Mouse (Mus musculus) thymus, adult 2 months (tissue): ENCODE data around the gene Rufy2. TPM values are rescaled to one million over a fixed set of nuclear protein-coding genes. Genes with fewer than 3 reads are reported as not detected.
"Not testable (repeated sequence)": the region's sequence is repeated elsewhere in the genome, so short reads cannot be mapped to it uniquely, and the experiment has no call there.

Experiments
- DNase-seq: peaks from one replicate; pipeline ENCODE4 v3.0.0; 2021
- H3K27ac ChIP-seq: fragments of 200-500 bp; 2 replicates; pipeline ENCODE4 v1.5.1; 2012; ENCODE audit warnings: low read length, control low read depth; ENCODE audit not compliant: control insufficient read depth, insufficient read depth
- H3K27me3 ChIP-seq: fragments of 200-500 bp; 2 replicates; pipeline ENCODE4 v1.6.1; 2012; ENCODE audit warnings: mild to moderate bottlenecking, low read length, moderate library complexity, mixed read lengths; ENCODE audit not compliant: control insufficient read depth, insufficient read depth
- H3K36me3 ChIP-seq: fragments of 200-500 bp; 2 replicates; pipeline ENCODE4 v1.6.1; 2012; ENCODE audit warnings: mild to moderate bottlenecking, low read length, moderate library complexity; ENCODE audit not compliant: control insufficient read depth, insufficient read depth
- H3K4me1 ChIP-seq: fragments of 200-500 bp; replicated peaks from 2 replicates; pipeline ENCODE4 v1.6.1; 2012; ENCODE audit warnings: low read length; ENCODE audit not compliant: control insufficient read depth, insufficient read depth
- H3K4me3 ChIP-seq: fragments of 200-500 bp; 2 replicates; pipeline ENCODE4 v1.5.1; 2012; ENCODE audit warnings: mild to moderate bottlenecking, low read length, control low read depth, moderate library complexity; ENCODE audit not compliant: control insufficient read depth, insufficient read depth
- CTCF ChIP-seq: fragments of 200-500 bp; IDR thresholded peaks from 2 replicates; pipeline ENCODE4 v1.5.1; 2012; ENCODE audit warnings: mild to moderate bottlenecking, control low read depth, low read length, moderate library complexity, borderline replicate concordance; ENCODE audit not compliant: control insufficient read depth, poor library complexity, insufficient read depth; ENCODE audit errors: extremely low read depth
- POLR2A ChIP-seq: fragments of 200-500 bp; IDR thresholded peaks from 2 replicates; pipeline ENCODE4 v1.6.1; 2012; ENCODE audit warnings: mild to moderate bottlenecking, low read length, control low read depth, moderate library complexity; ENCODE audit not compliant: control insufficient read depth, poor library complexity, insufficient read depth; ENCODE audit errors: extremely low read depth
- WGBS: fragments of 180-500 bp; shearing (Covaris S2); methylation state at CpG from one replicate; pipeline ENCODE4 v1.1.7; 2018; 5-methylcytosine and 5-hydroxymethylcytosine counted together
- polyA plus RNA-seq: library from polyadenylated mRNA; depleted of rRNA; stranded (reverse); fragments of >200 nt; gene quantifications from 2 replicates; pipeline ENCODE4 v1.2.3, GENCODE M21; 2012

The Rufy2 gene
- polyA plus RNA-seq, 1 experiment, result 7.5 TPM

DNA sequence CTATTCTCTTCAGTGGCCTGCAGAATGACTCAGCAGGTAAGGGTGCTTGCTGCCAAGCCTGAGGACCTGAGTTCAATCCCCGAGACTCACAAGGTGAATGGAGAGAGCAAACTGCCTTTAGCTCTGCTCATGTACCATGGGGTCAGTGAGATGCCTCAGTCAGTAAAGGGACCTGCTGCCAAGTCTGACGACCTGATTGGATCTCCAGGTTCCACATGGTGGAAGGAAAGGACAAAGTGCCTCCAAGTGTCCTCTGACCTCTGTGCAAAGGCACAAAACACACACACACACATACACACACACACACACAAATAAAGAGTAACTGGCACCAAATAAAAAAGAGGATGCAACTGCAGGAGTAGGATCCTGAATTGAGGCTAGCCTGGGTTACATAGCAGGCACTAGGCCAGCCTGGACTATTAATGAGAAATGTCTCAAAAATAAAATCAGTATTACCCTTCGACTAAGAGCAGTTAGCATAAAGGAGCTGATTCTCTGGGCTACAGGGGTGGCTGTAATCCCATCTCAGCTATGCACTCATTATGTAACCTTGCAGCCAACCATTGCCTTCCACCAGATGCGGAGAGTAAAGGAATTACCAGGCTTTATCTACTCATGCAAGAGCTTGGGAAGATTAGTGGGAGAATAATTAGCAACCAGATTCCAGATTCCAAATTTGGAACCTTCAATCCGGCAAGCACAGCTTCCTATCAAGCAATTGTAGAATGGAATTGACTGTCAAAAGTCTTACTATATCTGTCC, 60.0 kb downstream of the Rufy2 start:
- DNase-seq, result no peak
- TF ChIP-seq CTCF (no peak), POLR2A (no peak)
- 91% methylated on average over 5 of the region's 5 CpGs for WGBS
- H3K27me3 ChIP-seq, result no peaks in the 10 kb centered on the region
- H3K36me3 ChIP-seq, result no peaks in the 10 kb centered on the region
- H3K27ac ChIP-seq, result no peak overlapping the region
- H3K4me1 ChIP-seq, result no peaks in the 10 kb centered on the region
- H3K4me3 ChIP-seq, result no peak overlapping the region

- Histone ChIP-seq H3K36me3 (no peaks in the 10 kb centered on the region), H3K4me3 (no peak overlapping the region), H3K4me1 (no peaks in the 10 kb centered on the region), H3K27ac (no peak overlapping the region), H3K27me3 (no peaks in the 10 kb centered on the region)
- WGBS, result 59% methylated on average over 3 of the region's 3 CpGs
- DNase-seq, result no peak
- TF ChIP-seq CTCF (no peak), POLR2A (no peak)
Measured at GRCm38 (mm10) chr10:63043154-63043553, 63.1 kb downstream of the Rufy2 start.

DNA sequence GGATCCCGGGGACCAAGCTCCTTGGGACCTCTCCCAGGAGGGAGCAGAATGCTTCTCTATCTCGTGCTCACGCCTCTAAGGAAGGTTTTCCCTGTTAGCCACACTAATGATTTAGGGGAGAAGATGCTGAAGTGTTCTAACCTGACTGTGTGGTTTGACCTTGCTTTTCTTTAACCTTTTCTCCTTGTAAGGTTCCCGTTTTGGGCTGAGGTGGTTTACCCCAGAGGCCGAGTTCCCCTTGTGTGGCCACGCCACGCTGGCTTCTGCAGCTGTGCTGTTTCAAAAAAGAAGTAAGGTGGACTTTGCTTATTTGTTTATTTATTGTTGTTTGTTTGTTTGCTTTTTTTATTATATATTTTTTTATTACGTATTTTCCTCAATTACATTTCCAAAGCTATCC, 67.7 kb downstream of the Rufy2 start:
- no peak overlapping the region for H3K27ac ChIP-seq
- no peaks in the 10 kb centered on the region for H3K27me3 ChIP-seq
- H3K4me1 ChIP-seq, result no peaks in the 10 kb centered on the region
- TF ChIP-seq POLR2A (no peak), CTCF (no peak)
- H3K36me3 ChIP-seq, result no peaks in the 10 kb centered on the region
- H3K4me3 ChIP-seq, result no peak overlapping the region
- DNase-seq, result no peak
- 59% methylated on average over 8 of the region's 8 CpGs for WGBS

DNA sequence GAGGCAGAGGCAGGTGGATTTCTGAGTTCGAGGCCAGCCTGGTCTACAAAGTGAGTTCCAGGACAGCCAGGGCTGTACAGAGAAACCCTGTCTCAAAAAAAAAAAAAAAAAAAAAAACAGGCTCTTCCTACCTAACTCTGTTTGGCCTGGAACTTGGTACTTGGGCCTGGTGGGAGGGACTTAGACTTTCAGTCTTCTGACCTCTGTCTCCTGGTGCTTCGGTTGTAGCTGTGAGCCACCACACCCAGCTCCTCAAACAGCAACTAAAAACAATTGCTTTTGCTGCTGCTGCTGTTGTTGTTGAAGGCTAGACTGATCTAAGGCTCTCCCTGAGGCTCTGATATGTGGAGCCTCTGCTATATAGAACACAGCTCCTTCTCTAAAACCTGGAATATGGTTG, 69.1 kb downstream of the Rufy2 start:
- TF ChIP-seq CTCF, result no peak
- TF ChIP-seq POLR2A, result no peak
- no peaks in the 10 kb centered on the region for H3K4me1 ChIP-seq
- no peak for DNase-seq
- no peak overlapping the region for H3K27ac ChIP-seq
- 86% methylated on average over 2 of the region's 2 CpGs for WGBS
- H3K36me3 ChIP-seq, result no peaks in the 10 kb centered on the region
- no peak overlapping the region for H3K4me3 ChIP-seq
- H3K27me3 ChIP-seq, result no peaks in the 10 kb centered on the region

- no peak overlapping the region for H3K4me3 ChIP-seq
- no peak for DNase-seq
- H3K4me1 ChIP-seq, result no peaks in the 10 kb centered on the region
- no peaks in the 10 kb centered on the region for H3K36me3 ChIP-seq
- no peak for TF ChIP-seq CTCF
- TF ChIP-seq POLR2A, result no peak
- 36% methylated on average over 7 of the region's 7 CpGs for WGBS
- H3K27me3 ChIP-seq, result no peaks in the 10 kb centered on the region
- H3K27ac ChIP-seq, result no peak overlapping the region
Measured at GRCm38 (mm10) chr10:63051267-63051666, 71.2 kb downstream of the Rufy2 start.

GRCm38 (mm10) chr10:63052011-63052410, 72.0 kb downstream of the Rufy2 start:
- Histone ChIP-seq H3K27me3 (no peaks in the 10 kb centered on the region), H3K36me3 (no peaks in the 10 kb centered on the region), H3K27ac (no peak overlapping the region), H3K4me1 (no peaks in the 10 kb centered on the region), H3K4me3 (no peak overlapping the region)
- 95% methylated on average over 6 of the region's 6 CpGs for WGBS
- no peak for TF ChIP-seq CTCF
- TF ChIP-seq POLR2A, result no peak
- no peak for DNase-seq

- TF ChIP-seq POLR2A (no peak), CTCF (no peak)
Measured at GRCm38 (mm10) chr10:63053007-63053406, 73.0 kb downstream of the Rufy2 start.

GRCm38 (mm10) chr10:63054071-63054470, 74.0 kb downstream of the Rufy2 start:
- 92% methylated on average over 6 of the region's 6 CpGs for WGBS
- not testable (repeated sequence) for DNase-seq, H3K27ac ChIP-seq, H3K4me3 ChIP-seq, H3K4me1 ChIP-seq, H3K27me3 ChIP-seq, H3K36me3 ChIP-seq

More at GRCm38 (mm10) chr10:63053007-63053406, 73.0 kb downstream of the Rufy2 start:
- H3K4me3 ChIP-seq, result no peak overlapping the region
- no peaks in the 10 kb centered on the region for H3K4me1 ChIP-seq
- 68% methylated on average over 6 of the region's 6 CpGs for WGBS
- H3K27ac ChIP-seq, result no peak overlapping the region
- no peak for DNase-seq
- H3K36me3 ChIP-seq, result no peaks in the 10 kb centered on the region
- no peaks in the 10 kb centered on the region for H3K27me3 ChIP-seq
